Mouse (Mus musculus) bone marrow macrophage, adult 2 months (primary cell): ENCODE measurements at regions not wholly inside any gene's neighbourhood (a gene's known extent, or its start where the extent isn't known, plus 50 kb on each side); places are given as distances from the start of the nearest gene placed in this dataset.

Source experiments
- CTCF ChIP-seq: IDR thresholded peaks from 2 replicates; pipeline ENCODE4 v1.5.1; 2012; ENCODE audit warnings: low read depth, mild to moderate bottlenecking, low read length, moderate library complexity
- POLR2A ChIP-seq: IDR thresholded peaks from 2 replicates; pipeline ENCODE4 v1.6.1; 2012; ENCODE audit warnings: mild to moderate bottlenecking, low read depth, low read length, borderline replicate concordance

GRCm38 (mm10) chr14:120678533-120678932, 200.3 kb downstream of the Rap2a start:
- TF ChIP-seq POLR2A (no peak), CTCF (no peak)
